Mouse (Mus musculus) CH12.LX (cell line): Measurements from ENCODE around the gene Brwd3. TPM values are rescaled to one million over a fixed set of nuclear protein-coding genes. Genes with fewer than 3 reads are reported as not detected.

Source experiments
- DNase-seq: peaks from one replicate; pipeline ENCODE4 v3.0.0-alpha.2; 2013; ENCODE audit errors: extremely low read depth
- H3K27ac ChIP-seq: 2 replicates; pipeline ENCODE4 v1.5.1; 2012; ENCODE audit warnings: low read depth, mild to moderate bottlenecking, control low read depth, moderate library complexity; ENCODE audit not compliant: insufficient read depth
- H3K27me3 ChIP-seq: replicated peaks from 2 replicates; pipeline ENCODE3; 2012; ENCODE audit warnings: inconsistent platforms
- H3K36me3 ChIP-seq, 2 experiments: replicated peaks in 1 of 2; 2 replicates each; pipeline versions ENCODE3 to v1.6.1; 2012; ENCODE audit warnings: inconsistent platforms in 1 of 2, low read length in 1 of 2, mild to moderate bottlenecking in 1 of 2, mixed read lengths in 1 of 2, moderate library complexity in 1 of 2; ENCODE audit not compliant: control insufficient read depth in 1 of 2, insufficient read depth in 1 of 2
- H3K4me1 ChIP-seq, 2 experiments: 2 replicates each; pipeline ENCODE4 v1.6.1; 2012; ENCODE audit warnings: inconsistent platforms in 1 of 2, moderate library complexity in 1 of 2; ENCODE audit not compliant: insufficient read depth in 2 of 2, control insufficient read depth in 1 of 2
- H3K4me2 ChIP-seq: 2 replicates; pipeline ENCODE4 v1.6.1; 2012; ENCODE audit warnings: low read depth, mild to moderate bottlenecking, control low read depth; ENCODE audit not compliant: poor library complexity, insufficient read depth, severe bottlenecking
- H3K4me3 ChIP-seq, 3 experiments: fragments of 150-350 bp in 1 of 3; sonication (generic) in 1 of 3; replicated peaks in 1 of 3; 2 replicates each; pipeline versions ENCODE3 to v1.5.1; 2011 to 2012; ENCODE audit warnings: low read depth in 2 of 3, low read length in 2 of 3, mild to moderate bottlenecking in 2 of 3, moderate library complexity in 2 of 3, control low read depth in 1 of 3, improper control_type of control experiment in 1 of 3, inconsistent platforms in 1 of 3, mixed read lengths in 1 of 3; ENCODE audit not compliant: poor library complexity in 1 of 3
- H3K79me2 ChIP-seq: replicated peaks from 2 replicates; pipeline ENCODE4 v1.6.1; 2012; ENCODE audit warnings: mild to moderate bottlenecking, moderate library complexity; ENCODE audit not compliant: control insufficient read depth, poor library complexity, insufficient read depth, severe bottlenecking; ENCODE audit errors: extremely low read depth
- H3K9ac ChIP-seq: 2 replicates; pipeline ENCODE4 v1.6.1; 2012; ENCODE audit warnings: low read depth, mild to moderate bottlenecking, control low read depth, moderate library complexity; ENCODE audit not compliant: insufficient read depth
- H3K9me3 ChIP-seq: replicated peaks from 2 replicates; pipeline ENCODE3; 2012; ENCODE audit warnings: low read length, inconsistent platforms, mixed read lengths
- CHD2 ChIP-seq: IDR thresholded peaks from 2 replicates; pipeline ENCODE4 v1.6.1; 2011; ENCODE audit warnings: low read length, improper control_type of control experiment
- CTCF ChIP-seq, 2 experiments: IDR thresholded peaks in 1 of 2; conservative IDR thresholded peaks in 1 of 2; 2 replicates each; pipeline ENCODE4 v1.5.1; 2011 to 2012; ENCODE audit warnings: low read depth in 2 of 2, low read length in 2 of 2, improper control_type of control experiment in 1 of 2, inconsistent platforms in 1 of 2, mild to moderate bottlenecking in 1 of 2, moderate library complexity in 1 of 2
- E2F4 ChIP-seq: IDR thresholded peaks from 2 replicates; pipeline ENCODE4 v1.6.1; 2011; ENCODE audit warnings: low read depth, low read length, improper control_type of control experiment; ENCODE audit not compliant: insufficient replicate concordance
- ELF1 ChIP-seq: IDR thresholded peaks from 2 replicates; pipeline ENCODE4 v1.6.1; 2014; ENCODE audit warnings: low read depth, mild to moderate bottlenecking, inconsistent platforms, low read length, improper control_type of control experiment
- ETS1 ChIP-seq: conservative IDR thresholded peaks from 2 replicates; pipeline ENCODE4 v1.6.1; 2012; ENCODE audit warnings: low read depth, mild to moderate bottlenecking, inconsistent platforms, low read length, improper control_type of control experiment, moderate library complexity
- GABPA ChIP-seq: IDR thresholded peaks from 2 replicates; pipeline ENCODE4 v1.6.1; 2012; ENCODE audit warnings: low read depth, low read length, improper control_type of control experiment, inconsistent platforms; ENCODE audit not compliant: insufficient replicate concordance
- IRF4 ChIP-seq: IDR thresholded peaks from 2 replicates; pipeline ENCODE4 v1.6.1; 2014; ENCODE audit warnings: low read depth, mild to moderate bottlenecking, inconsistent platforms, low read length, improper control_type of control experiment
- MAZ ChIP-seq: IDR thresholded peaks from 2 replicates; pipeline ENCODE4 v1.6.1; 2012; ENCODE audit warnings: low read depth, mild to moderate bottlenecking, inconsistent platforms, low read length, improper control_type of control experiment, moderate library complexity
- MYC ChIP-seq: IDR thresholded peaks from 2 replicates; pipeline ENCODE4 v1.6.1; 2011; ENCODE audit warnings: low read depth, mild to moderate bottlenecking, improper control_type of control experiment, low read length
- POLR2AphosphoS2 ChIP-seq: IDR thresholded peaks from 2 replicates; pipeline ENCODE4 v1.6.1; 2011; ENCODE audit warnings: low read depth, low read length, improper control_type of control experiment
- RAD21 ChIP-seq: IDR thresholded peaks from 2 replicates; pipeline ENCODE4 v1.6.1; 2011; ENCODE audit warnings: low read depth, mild to moderate bottlenecking, low read length, improper control_type of control experiment, moderate library complexity
- RCOR1 ChIP-seq: conservative IDR thresholded peaks from 2 replicates; pipeline ENCODE4 v1.6.1; 2012; ENCODE audit warnings: low read depth, mild to moderate bottlenecking, inconsistent platforms, low read length, improper control_type of control experiment
- TBP ChIP-seq: conservative IDR thresholded peaks from 2 replicates; pipeline ENCODE4 v1.6.1; 2011; ENCODE audit warnings: low read depth, low read length, improper control_type of control experiment
- ZC3H11A ChIP-seq: IDR thresholded peaks from 2 replicates; pipeline ENCODE4 v1.6.1; 2012; ENCODE audit warnings: low read depth, mild to moderate bottlenecking, inconsistent platforms, low read length, improper control_type of control experiment
- ZKSCAN1 ChIP-seq: IDR thresholded peaks from 2 replicates; pipeline ENCODE4 v1.6.1; 2012; ENCODE audit warnings: low read depth, inconsistent platforms, low read length, improper control_type of control experiment, borderline replicate concordance
- dilution Hi-C: fragments of 300-500 bp; cut with MboI; formaldehyde crosslinking; loops from 2 replicates; pipeline ENCODE4 v1.14.3; 2020; ENCODE audit warnings: low sequenced_read_pairs; ENCODE audit not compliant: extremely low pct_unique_long_range_greater_than_20kb, extremely low pct_ligation_motif_present
- in situ Hi-C: fragments of 300-500 bp; cut with MboI; formaldehyde crosslinking; loops from 3 replicates; pipeline ENCODE4 v1.14.3; 2019; ENCODE audit warnings: low sequenced_read_pairs, low pct_ligation_motif_present, low pct_unique_long_range_greater_than_20kb, mixed read lengths
- polyA plus RNA-seq: library from polyadenylated mRNA; unstranded; fragments of >175 nt; gene quantifications from 2 replicates; pipeline ENCODE4 v1.2.1, GENCODE M21; 2012; ENCODE audit warnings: low read depth; ENCODE audit not compliant: insufficient read length
- total RNA-seq, 2 experiments: library from RNA; depleted of rRNA; stranded (reverse); fragments of 300-350 nt in 1 of 2; fragments of >200 nt in 1 of 2; gene quantifications; 2 replicates each; pipeline ENCODE4 v1.2.3; 2012 to 2014

The Brwd3 gene
- total and polyA plus RNA-seq, 3 experiments, result 3.0 to 5.4 (median 3.3) TPM

- Histone ChIP-seq H3K9me3 (no peaks in the 10 kb centered on the region), H3K27ac (no peak overlapping the region), H3K27me3 (no peaks in the 10 kb centered on the region), H3K36me3 (peaks cover 2 to 17% of the 10 kb centered on the region in 2 experiments), H3K9ac (no peak overlapping the region), H3K79me2 (no peaks in the 10 kb centered on the region), H3K4me3 (no peak overlapping the region), H3K4me1 (no peaks in the 10 kb centered on the region), H3K4me2 (no peak overlapping the region)
- in situ Hi-C loops, result no loop called here
- no peak for DNase-seq
- TF ChIP-seq CTCF (conservative IDR thresholded peaks at IDR 0.05 in 1 of 2, IDR thresholded peaks at IDR 0.05 in 1 of 2; ENCODE audit: low read depth in 2 of 2, low read length in 2 of 2), result no peak
- dilution Hi-C loops, result no loop called here
These were observed 6.1 kb downstream of the Brwd3 start for GRCm38 (mm10) chrX:108828111-108828510.

- H3K36me3 ChIP-seq, result no peaks in the 10 kb centered on the region
- H3K27ac ChIP-seq, result no peak overlapping the region
- dilution Hi-C loops (no loop called here), in situ Hi-C loops (no loop called here)
- no peak overlapping the region for H3K4me3 ChIP-seq
- no peaks in the 10 kb centered on the region for H3K9me3 ChIP-seq
- H3K27me3 ChIP-seq, result no peaks in the 10 kb centered on the region
- H3K79me2 ChIP-seq, result no peaks in the 10 kb centered on the region
- DNase-seq, result no peak
- TF ChIP-seq CHD2, result no peak
- TF ChIP-seq ETS1, result no peak
- no peak for TF ChIP-seq ELF1
- TF ChIP-seq MAZ, result no peak
- TF ChIP-seq RCOR1, result no peak
- TF ChIP-seq E2F4, result no peak
- TF ChIP-seq RAD21, result no peak
- no peak for TF ChIP-seq TBP
- no peak for TF ChIP-seq IRF4
- TF ChIP-seq ZKSCAN1, result no peak
- TF ChIP-seq ZC3H11A, result no peak
- TF ChIP-seq GABPA, result no peak
- no peak overlapping the region for H3K4me2 ChIP-seq
- no peak overlapping the region for H3K9ac ChIP-seq
- no peaks in the 10 kb centered on the region; a peak in 1 of 4 replicates for H3K4me1 ChIP-seq
These were observed 36.9 kb downstream of the Brwd3 start for GRCm38 (mm10) chrX:108797268-108797667.

- DNase-seq, result no peak
- Histone ChIP-seq H3K9me3 (no peaks in the 10 kb centered on the region), H3K4me3 (no peak overlapping the region), H3K9ac (no peak overlapping the region), H3K79me2 (no peaks in the 10 kb centered on the region), H3K27me3 (no peaks in the 10 kb centered on the region), H3K27ac (no peak overlapping the region), H3K4me1 (no peaks in the 10 kb centered on the region), H3K36me3 (no peaks in the 10 kb centered on the region), H3K4me2 (no peak overlapping the region)
- TF ChIP-seq POLR2AphosphoS2 (no peak), RCOR1 (no peak), MYC (no peak)
- dilution Hi-C loops, result no loop called here
- in situ Hi-C loops, result no loop called here
These were observed 50.4 kb downstream of the Brwd3 start for GRCm38 (mm10) chrX:108783724-108784123.
